Mouse (Mus musculus) spleen, adult 2 months (tissue): ENCODE data around the gene Serac1.

Experiments used
- CTCF ChIP-seq: fragments of 200-500 bp; IDR thresholded peaks from 2 replicates; pipeline ENCODE4 v1.5.1; 2011; ENCODE audit warnings: mild to moderate bottlenecking, inconsistent platforms; ENCODE audit not compliant: insufficient read depth, insufficient read length, insufficient replicate concordance; ENCODE audit errors: extremely low read depth
- POLR2A ChIP-seq: fragments of 200-500 bp; IDR thresholded peaks from 2 replicates; pipeline ENCODE4 v1.6.1; 2011; ENCODE audit warnings: low read depth, low read length, inconsistent platforms

- TF ChIP-seq CTCF = no peak
- TF ChIP-seq POLR2A = no peak
These were observed 61.2 kb downstream of the Serac1 start for GRCm38 (mm10) chr17:6018348-6018747.
